Mouse (Mus musculus): Measurements from ENCODE around the gene Eif4e. TPM values are rescaled to one million over a fixed set of nuclear protein-coding genes. Genes with fewer than 3 reads are reported as not detected.

Eif4e gene
- polyA plus RNA-seq, 1 experiment, result 136 TPM

GRCm38 (mm10) chr3:138525494-138525893, 485 bp upstream of the Eif4e start:
- Histone ChIP-seq H3K36me3 (ENCODE audit: control insufficient read depth, insufficient read depth) (no peaks in the 10 kb centered on the region), H3K79me2 (ENCODE audit: control insufficient read depth, insufficient read depth) (peaks cover 27% of the 10 kb centered on the region), H3ac (ENCODE audit: control insufficient read depth, insufficient read length) (no peak overlapping the region), H3K4me3 (peak overlapping the region; percentile 33), H3K4me2 (ENCODE audit: low read depth) (peak overlapping the region; percentile 95), H3K27me3 (ENCODE audit: control insufficient read depth, insufficient read depth, insufficient read length) (no peaks in the 10 kb centered on the region)
- TF ChIP-seq USF1 (IDR thresholded peaks at IDR 0.05; ENCODE audit: low read depth) (no peak), CEBPB (IDR thresholded peaks at IDR 0.05; ENCODE audit: insufficient read depth, poor library complexity, severe bottlenecking) (no peak), TCF12 (IDR thresholded peaks at IDR 0.05; ENCODE audit: insufficient read depth, poor library complexity, severe bottlenecking) (no peak), REST (IDR thresholded peaks at IDR 0.05; ENCODE audit: insufficient read depth, insufficient read length) (no peak), TCF3 (IDR thresholded peaks at IDR 0.05; ENCODE audit: insufficient read length, low read depth) (no peak), SRF (IDR thresholded peaks at IDR 0.05; ENCODE audit: control insufficient read depth, insufficient read length, low read depth) (no peak), MAX (IDR thresholded peaks at IDR 0.05; ENCODE audit: low read depth) (no peak), POLR2AphosphoS2 (IDR thresholded peaks at IDR 0.05; ENCODE audit: insufficient read length, low read depth) (no peak), MYOG (IDR thresholded peaks at IDR 0.05; ENCODE audit: control insufficient read depth in 1 of 3, insufficient read depth in 1 of 3, insufficient read length in 2 of 3, low read depth in 2 of 3) (no peak), MYOD1 (IDR thresholded peaks at IDR 0.05; ENCODE audit: control insufficient read depth in 1 of 3, insufficient read length in 2 of 3, low read depth in 2 of 3) (no peak), POLR2A (IDR thresholded peaks at IDR 0.05; ENCODE audit: insufficient read length, low read depth) (no peak), E2F4 (IDR thresholded peaks at IDR 0.05; ENCODE audit: insufficient read depth) (no peak)

GRCm38 (mm10) chr3:138526916-138527666, 1.1 kb downstream of the Eif4e start:
- Histone ChIP-seq H3K79me2 (ENCODE audit: control insufficient read depth, insufficient read depth) (peaks cover 43% of the 10 kb centered on the region), H3K36me3 (ENCODE audit: control insufficient read depth, insufficient read depth) (no peaks in the 10 kb centered on the region), H3K4me2 (ENCODE audit: low read depth) (peak overlapping the region; percentile 95), H3ac (ENCODE audit: control insufficient read depth, insufficient read length) (peak overlapping the region; percentile 89), H3K4me3 (peak overlapping the region; percentile 33), H3K27me3 (ENCODE audit: control insufficient read depth, insufficient read depth, insufficient read length) (no peaks in the 10 kb centered on the region)
- peak in 1 of 3 experiments; percentile 58 for TF ChIP-seq MYOG (IDR thresholded peaks at IDR 0.05; ENCODE audit: control insufficient read depth in 1 of 3, insufficient read depth in 1 of 3, insufficient read length in 2 of 3, low read depth in 2 of 3)
- TF ChIP-seq CEBPB (IDR thresholded peaks at IDR 0.05; ENCODE audit: insufficient read depth, poor library complexity, severe bottlenecking), result no peak
- TF ChIP-seq MAX (IDR thresholded peaks at IDR 0.05; ENCODE audit: low read depth), result no peak
- TF ChIP-seq SRF (IDR thresholded peaks at IDR 0.05; ENCODE audit: control insufficient read depth, insufficient read length, low read depth), result no peak
- TF ChIP-seq MYOD1 (IDR thresholded peaks at IDR 0.05; ENCODE audit: control insufficient read depth in 1 of 3, insufficient read length in 2 of 3, low read depth in 2 of 3), result no peak
- no peak for TF ChIP-seq E2F4 (IDR thresholded peaks at IDR 0.05; ENCODE audit: insufficient read depth)
- TF ChIP-seq POLR2AphosphoS2 (IDR thresholded peaks at IDR 0.05; ENCODE audit: insufficient read length, low read depth), result peak; percentile 95
- TF ChIP-seq TCF3 (IDR thresholded peaks at IDR 0.05; ENCODE audit: insufficient read length, low read depth), result no peak
- no peak for TF ChIP-seq TCF12 (IDR thresholded peaks at IDR 0.05; ENCODE audit: insufficient read depth, poor library complexity, severe bottlenecking)
- peak; percentile 98 for TF ChIP-seq USF1 (IDR thresholded peaks at IDR 0.05; ENCODE audit: low read depth)
- TF ChIP-seq REST (IDR thresholded peaks at IDR 0.05; ENCODE audit: insufficient read depth, insufficient read length), result no peak
- TF ChIP-seq POLR2A (IDR thresholded peaks at IDR 0.05; ENCODE audit: insufficient read length, low read depth), result peak; percentile 89

GRCm38 (mm10) chr3:138527667-138528231, 1.8 kb downstream of the Eif4e start:
- H3K79me2 ChIP-seq (ENCODE audit: control insufficient read depth, insufficient read depth), result peaks cover 49% of the 10 kb centered on the region
- no peaks in the 10 kb centered on the region for H3K36me3 ChIP-seq (ENCODE audit: control insufficient read depth, insufficient read depth)
- no peaks in the 10 kb centered on the region for H3K27me3 ChIP-seq (ENCODE audit: control insufficient read depth, insufficient read depth, insufficient read length)
- TF ChIP-seq MYOD1 (IDR thresholded peaks at IDR 0.05; ENCODE audit: control insufficient read depth in 1 of 3, insufficient read length in 2 of 3, low read depth in 2 of 3) (no peak), POLR2A (IDR thresholded peaks at IDR 0.05; ENCODE audit: insufficient read length, low read depth) (peak; percentile 19)
- H3K4me2 ChIP-seq (ENCODE audit: low read depth), result peak overlapping the region; percentile 81
- peak overlapping the region; percentile 33 for H3K4me3 ChIP-seq
- H3ac ChIP-seq (ENCODE audit: control insufficient read depth, insufficient read length), result peak overlapping the region; percentile 89

- peak overlapping the region; percentile 81 for H3K4me2 ChIP-seq (ENCODE audit: low read depth)
- H3K79me2 ChIP-seq (ENCODE audit: control insufficient read depth, insufficient read depth), result peaks cover 54% of the 10 kb centered on the region
- peak overlapping the region; percentile 89 for H3ac ChIP-seq (ENCODE audit: control insufficient read depth, insufficient read length)
- TF ChIP-seq TCF12 (IDR thresholded peaks at IDR 0.05; ENCODE audit: insufficient read depth, poor library complexity, severe bottlenecking), result no peak
- TF ChIP-seq MAX (IDR thresholded peaks at IDR 0.05; ENCODE audit: low read depth), result no peak
- no peak for TF ChIP-seq REST (IDR thresholded peaks at IDR 0.05; ENCODE audit: insufficient read depth, insufficient read length)
- no peak for TF ChIP-seq E2F4 (IDR thresholded peaks at IDR 0.05; ENCODE audit: insufficient read depth)
- TF ChIP-seq TCF3 (IDR thresholded peaks at IDR 0.05; ENCODE audit: insufficient read length, low read depth), result no peak
- TF ChIP-seq USF1 (IDR thresholded peaks at IDR 0.05; ENCODE audit: low read depth), result no peak
- TF ChIP-seq CEBPB (IDR thresholded peaks at IDR 0.05; ENCODE audit: insufficient read depth, poor library complexity, severe bottlenecking), result no peak
- TF ChIP-seq SRF (IDR thresholded peaks at IDR 0.05; ENCODE audit: control insufficient read depth, insufficient read length, low read depth), result no peak
- no peak for TF ChIP-seq POLR2AphosphoS2 (IDR thresholded peaks at IDR 0.05; ENCODE audit: insufficient read length, low read depth)
- no peak for TF ChIP-seq POLR2A (IDR thresholded peaks at IDR 0.05; ENCODE audit: insufficient read length, low read depth)
- H3K4me3 ChIP-seq, result peak overlapping the region; percentile 33
- H3K36me3 ChIP-seq (ENCODE audit: control insufficient read depth, insufficient read depth), result no peaks in the 10 kb centered on the region
- no peaks in the 10 kb centered on the region for H3K27me3 ChIP-seq (ENCODE audit: control insufficient read depth, insufficient read depth, insufficient read length)
Observed at GRCm38 (mm10) chr3:138528265-138528664, 2.3 kb downstream of the Eif4e start.
